Mouse (Mus musculus): ENCODE measurements around the gene Pcnt.

DNA sequence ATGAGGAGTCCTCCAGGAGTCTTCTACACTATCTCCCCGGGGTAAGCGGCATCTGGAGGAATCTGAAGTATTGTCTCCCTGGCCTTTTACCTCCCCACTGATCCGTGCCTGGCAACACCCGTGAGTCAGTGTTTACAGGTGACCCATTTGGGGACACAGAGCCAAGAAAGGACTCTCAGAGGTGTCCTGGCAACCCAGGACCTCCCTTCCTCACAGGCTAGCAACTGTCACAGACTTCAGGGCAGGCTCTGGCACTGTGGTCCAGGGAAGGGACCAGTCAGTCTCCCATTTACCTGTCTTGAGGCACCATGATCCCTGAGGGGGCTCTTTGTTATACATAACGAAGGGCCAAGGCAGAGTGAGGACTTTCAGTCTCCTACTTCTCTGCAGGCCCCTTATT is 6.3 kb upstream of the Pcnt start, which contains the start of gene 2610028H24Rik:
- TF ChIP-seq POLR2A (IDR thresholded peaks at IDR 0.05; ENCODE audit: low read depth, low read length) = no peak
- no peak for TF ChIP-seq CTCF (IDR thresholded peaks at IDR 0.05; ENCODE audit: extremely low read depth, insufficient read length, insufficient replicate concordance, low read depth, low read length)
